ENCODE assay signal across 8 mouse cellular contexts in the genomic region with DNA sequence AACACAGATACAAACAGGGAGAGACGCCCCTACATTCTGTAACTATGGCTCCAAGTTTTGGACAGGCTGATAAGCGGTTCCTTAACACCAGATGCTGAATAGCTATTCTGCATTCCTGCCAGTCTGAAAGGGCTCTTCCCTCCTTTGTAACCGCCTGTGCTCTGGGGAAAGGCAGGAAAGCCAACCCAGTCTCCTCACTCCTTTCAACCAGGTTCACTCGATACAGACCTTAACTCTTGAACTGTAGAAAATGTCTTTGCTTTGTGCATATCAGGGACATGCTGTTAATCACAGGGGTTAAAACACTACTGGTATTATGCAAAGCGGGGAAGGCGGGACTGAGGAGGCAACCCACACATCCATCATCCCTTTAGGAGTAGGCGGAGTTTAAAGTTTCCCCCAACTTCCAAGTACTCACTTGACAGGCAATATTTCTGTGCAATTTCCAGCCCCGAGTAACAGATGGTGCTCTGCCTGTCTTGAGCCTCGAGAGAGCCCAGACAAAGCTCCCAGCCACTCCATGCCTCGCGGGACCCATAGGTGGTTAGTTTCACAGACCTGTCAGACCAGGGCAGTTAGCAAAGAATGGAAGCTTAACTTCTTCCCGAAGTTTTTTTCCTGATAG. TPM values are rescaled to one million over a fixed set of nuclear protein-coding genes. Genes with fewer than 3 reads are reported as not detected.
A peak's percentile ranks its signal among the peaks of the same experiment; 100 is the strongest.
DNase-seq lines count a peak whose midpoint lies in the region; ATAC-seq and TF ChIP-seq lines count a peak whose summit lies in the region.

No protein-coding gene starts in this region.

- no peaks in the 10 kb centered on the region for H3K36me3 ChIP-seq in ES-Bruce4 (ENCODE audit: control insufficient read depth, insufficient read depth, low read length, poor library complexity, severe bottlenecking)
- no peaks in the 10 kb centered on the region for H3K36me3 ChIP-seq in intestine, embryonic 16.5 days (ENCODE audit: control insufficient read depth, insufficient read depth, low read length)
- no peaks in the 10 kb centered on the region for H3K36me3 ChIP-seq in liver, embryonic 16.5 days (ENCODE audit: control insufficient read depth, insufficient read depth)

- H3K27ac ChIP-seq in ES-Bruce4 (ENCODE audit: insufficient read depth, low read length) = no peak overlapping the region
- H3K27ac ChIP-seq in intestine, embryonic 16.5 days (ENCODE audit: low read length) = peak overlapping the region; percentile 89
- H3K27ac ChIP-seq in liver, embryonic 16.5 days (ENCODE audit: low read length) = no peak overlapping the region
- H3K27ac ChIP-seq in olfactory bulb, adult 2 months (ENCODE audit: insufficient read depth, low read depth, low read length) = no peak overlapping the region

- no peak for TF ChIP-seq CTCF in ES-Bruce4 (IDR thresholded peaks at IDR 0.05; ENCODE audit: low read depth, low read length)
- TF ChIP-seq CTCF in olfactory bulb, adult 2 months (IDR thresholded peaks at IDR 0.05; ENCODE audit: insufficient read depth, low read depth, low read length) = no peak

- peaks cover 10% of the 10 kb centered on the region for H3K27me3 ChIP-seq in ES-Bruce4 (ENCODE audit: control insufficient read depth, insufficient read depth, low read length, poor library complexity, severe bottlenecking)
- H3K27me3 ChIP-seq in intestine, embryonic 16.5 days (replicated peaks; ENCODE audit: control insufficient read depth, insufficient read depth, low read length) = no peaks in the 10 kb centered on the region
- peaks cover 20% of the 10 kb centered on the region for H3K27me3 ChIP-seq in liver, embryonic 16.5 days (ENCODE audit: control insufficient read depth, insufficient read depth, low read depth, low read length)

- TF ChIP-seq POLR2A in ES-Bruce4 (IDR thresholded peaks at IDR 0.05; ENCODE audit: insufficient read depth, low read length) = no peak
- TF ChIP-seq POLR2A in olfactory bulb, adult 2 months (IDR thresholded peaks at IDR 0.05; ENCODE audit: insufficient read depth, low read depth, low read length) = no peak

- no peak overlapping the region for H3K9ac ChIP-seq in ES-Bruce4 (ENCODE audit: low read depth, poor library complexity, severe bottlenecking)
- peak overlapping the region; percentile 83 for H3K9ac ChIP-seq in intestine, embryonic 16.5 days (ENCODE audit: low read depth, low read length)
- no peak overlapping the region for H3K9ac ChIP-seq in liver, embryonic 16.5 days (ENCODE audit: low read depth, low read length)

- peak overlapping the region; percentile 90 for H3K4me2 ChIP-seq in intestine, embryonic 16.5 days (ENCODE audit: low read depth, low read length)
- H3K4me2 ChIP-seq in liver, embryonic 16.5 days (ENCODE audit: low read depth, low read length) = 0 out of 2 replicates have a peak overlapping the region, but pooled peaks have one; percentile 59

- no peaks in the 10 kb centered on the region for H3K9me3 ChIP-seq in ES-Bruce4 (replicated peaks; ENCODE audit: control insufficient read depth, insufficient read depth, low read length, poor library complexity, severe bottlenecking)
- H3K9me3 ChIP-seq in intestine, embryonic 16.5 days (ENCODE audit: control insufficient read depth, low read length) = no peaks in the 10 kb centered on the region
- H3K9me3 ChIP-seq in liver, embryonic 16.5 days (replicated peaks; ENCODE audit: control insufficient read depth, low read length) = no peaks in the 10 kb centered on the region

- H3K4me1 ChIP-seq in ES-Bruce4 (ENCODE audit: control insufficient read depth, insufficient read depth, low read length) = peaks cover 2% of the 10 kb centered on the region
- peaks cover 4% of the 10 kb centered on the region; the same call in 1 of the 2 replicates for H3K4me1 ChIP-seq in intestine, embryonic 16.5 days (ENCODE audit: control insufficient read depth, insufficient read depth, low read length)
- H3K4me1 ChIP-seq in liver, embryonic 16.5 days (ENCODE audit: control insufficient read depth, low read depth, low read length) = no peaks in the 10 kb centered on the region
- peaks cover 12% of the 10 kb centered on the region; the same call in 1 of the 2 replicates for H3K4me1 ChIP-seq in olfactory bulb, adult 2 months (ENCODE audit: control insufficient read depth, insufficient read depth, low read length)

- DNase-seq in embryo, embryonic 10 days (ENCODE audit: low spot score) = peak; percentile 79
- peak; percentile 67 to 72 for DNase-seq in heart, adult 18-20 months
- DNase-seq in right cerebral cortex, adult 2 months (ENCODE audit: low spot score in 2 of 2) = no peak

- TF ChIP-seq EP300 in ES-Bruce4 (IDR thresholded peaks at IDR 0.05; ENCODE audit: insufficient read depth, low read depth, low read length) = no peak

- peak overlapping the region; percentile 90 for H3K4me3 ChIP-seq in ES-Bruce4 (ENCODE audit: low read depth, low read length)
- H3K4me3 ChIP-seq in intestine, embryonic 16.5 days (ENCODE audit: low read length) = peak overlapping the region; percentile 85
- peak overlapping the region; percentile 54 for H3K4me3 ChIP-seq in liver, embryonic 16.5 days (ENCODE audit: low read depth, low read length)
- H3K4me3 ChIP-seq in olfactory bulb, adult 2 months (ENCODE audit: insufficient read depth, low read depth, low read length) = 0 out of 2 replicates have a peak overlapping the region, but pooled peaks have one; percentile 70

- 6% methylated on average over 12 of the region's 12 CpGs for WGBS in intestine, embryonic 16.5 days
- WGBS in liver, embryonic 16.5 days (ENCODE audit: insufficient replicate concordance) = 13% methylated on average over 12 of the region's 12 CpGs
- 7% methylated on average over 12 of the region's 12 CpGs for WGBS in olfactory bulb, adult 2 months

- ATAC-seq in intestine, embryonic 16.5 days = peak; percentile 43
- no peak for ATAC-seq in liver, embryonic 16.5 days (ENCODE audit: low read depth)
- no peak for ATAC-seq in frontal cortex, adult (ENCODE audit: low TSS enrichment)

RNA-seq across cellular contexts. Expression of a gene that starts 1.2 kb away (rescaled TPM):
- 0.75 and 0.91 TPM in 2 replicates for polyA plus RNA-seq in ES-Bruce4 (2011; ENCODE audit: insufficient read depth, insufficient read length, low read depth, missing spikeins)
- total RNA-seq in heart, adult 18-20 months (2021) = 1 to 10 TPM; 2.3 to 2.5 TPM
- 7.9 and 8.0 TPM in 2 replicates for polyA plus RNA-seq in intestine, embryonic 16.5 days (2015; fragmentation: Nextera tagmentation; extraction: Ambion mirVana)
- polyA plus RNA-seq in liver, embryonic 16.5 days (2015; fragmentation: Nextera tagmentation; extraction: Ambion mirVana) = 0.76 and 1.0 TPM in 2 replicates
- not detected in 2 replicates for polyA plus RNA-seq in olfactory bulb, adult 2 months (2012; ENCODE audit: insufficient read depth, insufficient read length, low replicate concordance, missing spikeins)

Comparison
In these comparisons a context has a peak if more than half of its experiments do, and no peak if none do; other contexts are left out.
1. DNase-seq: peak in embryo, embryonic 10 days (single experiment) and heart, adult 18-20 months (2 of 2); none in right cerebral cortex, adult 2 months (0 of 2).
2. Peak in every context shown above with its lines, with median percentiles within 50 percentile points of each other: H3K4me3 ChIP-seq.